Mouse (Mus musculus): ENCODE results near the gene Tceal9.
A peak's percentile ranks its signal among the peaks of the same experiment; 100 is the strongest.
"Not testable (repeated sequence)": the region's sequence is repeated elsewhere in the genome, so short reads cannot be mapped to it uniquely, and the experiment has no call there.

The Tceal9 gene

DNA sequence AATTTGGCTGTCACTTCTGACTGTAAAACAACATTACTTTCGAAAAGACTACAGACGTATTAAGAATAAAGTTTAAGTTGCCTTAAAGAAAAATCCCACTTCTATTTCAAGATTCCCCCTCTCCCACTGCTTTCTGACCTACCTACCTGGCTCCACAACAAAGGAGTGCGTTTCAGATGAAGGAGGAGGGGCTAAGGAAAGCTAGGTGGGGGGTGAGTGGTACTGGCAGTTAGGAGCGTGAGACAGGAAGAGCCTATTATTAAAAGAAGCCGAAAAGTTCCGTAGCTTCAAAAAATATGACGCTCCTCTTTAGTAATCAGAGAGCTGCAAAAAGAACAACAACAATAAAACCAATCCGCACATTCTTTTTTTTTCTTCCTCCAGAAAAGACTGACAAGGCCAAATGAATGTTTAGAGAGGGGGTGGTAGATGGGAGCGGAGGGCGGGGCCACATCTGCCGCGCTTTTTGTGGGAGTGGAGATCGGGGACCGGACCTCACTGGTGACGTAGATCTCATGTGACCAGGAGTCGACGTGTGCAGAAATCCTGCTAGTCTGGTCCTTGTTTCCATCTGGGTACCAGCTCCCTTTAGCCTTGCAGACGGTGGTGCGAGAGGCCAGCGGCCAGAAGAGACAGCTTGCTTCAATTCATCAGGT lies at the start of gene Tceal9:
Gene Tceal9, plus strand, starts transcription at position 506 of the 656 bp plus-strand sequence.
- peak; percentile 79 for DNase-seq (ENCODE audit: low spot score)

DNA sequence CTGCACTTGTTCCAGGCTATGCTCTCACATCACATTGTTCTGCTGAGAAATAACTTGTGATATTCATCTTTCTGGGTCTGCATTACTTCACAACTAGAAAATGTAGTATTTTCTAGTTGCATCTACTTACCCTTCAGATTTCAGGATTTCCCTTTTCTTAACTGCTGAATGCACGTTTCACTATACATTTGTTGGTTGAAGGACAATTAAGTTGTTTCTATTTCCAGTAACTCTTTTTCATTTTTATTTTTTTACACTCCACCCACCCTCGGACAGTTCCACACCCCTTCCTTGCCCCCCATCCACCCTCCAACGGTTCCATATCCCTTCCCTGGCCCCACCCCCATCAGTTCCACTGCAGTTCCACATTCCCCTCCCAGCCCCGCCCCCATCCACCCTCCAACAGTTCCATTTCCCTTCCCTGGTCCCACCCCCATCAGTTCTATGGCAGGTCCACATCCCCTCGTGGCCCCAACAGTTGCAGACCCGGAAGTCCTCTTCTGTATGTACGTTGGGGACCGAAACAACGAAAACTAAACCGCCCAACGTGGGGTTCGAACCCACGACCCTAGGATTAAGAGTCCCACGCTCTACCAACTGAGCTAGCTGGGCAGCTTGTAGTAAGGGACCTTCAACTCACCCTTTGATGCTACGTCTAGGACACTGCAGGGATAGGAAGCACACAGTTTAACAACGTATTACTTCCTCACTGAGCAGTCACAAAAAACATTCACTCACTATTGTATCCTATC lies 49.5 kb upstream of the Tceal9 start:
- DNase-seq (ENCODE audit: low spot score): peak; percentile 46

DNA sequence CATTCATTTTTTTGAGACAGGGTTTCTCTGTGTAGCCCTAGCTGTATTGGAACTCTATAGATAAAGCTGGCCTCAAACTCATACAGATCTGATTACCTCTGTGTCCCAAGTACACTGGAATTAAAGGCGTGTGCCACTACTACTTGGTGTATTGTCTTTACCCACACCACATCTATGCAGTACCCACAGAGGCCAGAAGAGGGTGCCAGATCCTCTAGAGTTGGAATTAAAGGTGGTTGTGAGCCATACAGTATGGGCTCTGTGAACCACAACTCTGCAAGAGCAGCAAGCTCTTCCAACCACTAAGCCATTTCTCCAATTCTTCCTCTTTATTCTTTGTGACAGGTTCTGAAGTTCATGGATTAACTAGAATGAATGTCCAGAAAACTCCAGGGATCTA lies 48.0 kb upstream of the Tceal9 start:
- DNase-seq (ENCODE audit: low spot score): no peak

DNA sequence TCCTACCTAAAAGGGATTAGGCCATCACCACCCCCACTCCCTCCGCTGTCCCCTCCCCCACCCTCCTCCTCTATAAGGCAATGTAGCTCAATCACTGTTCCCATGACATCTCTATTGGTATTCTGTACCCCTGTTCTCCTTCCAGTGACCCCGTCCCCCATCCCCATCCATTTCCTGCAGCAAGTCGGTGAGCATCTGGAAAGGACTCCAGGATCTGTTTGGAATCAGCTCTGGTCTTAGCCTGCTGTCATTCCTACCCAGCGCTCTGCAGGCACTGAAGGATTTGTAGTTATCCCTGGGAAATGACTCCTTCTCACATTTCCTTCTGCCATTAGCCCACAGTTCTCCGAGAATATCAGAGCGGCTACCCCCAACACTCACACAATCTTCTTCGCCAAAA lies 41.6 kb upstream of the Tceal9 start:
- no peak for DNase-seq (ENCODE audit: low spot score)

DNA sequence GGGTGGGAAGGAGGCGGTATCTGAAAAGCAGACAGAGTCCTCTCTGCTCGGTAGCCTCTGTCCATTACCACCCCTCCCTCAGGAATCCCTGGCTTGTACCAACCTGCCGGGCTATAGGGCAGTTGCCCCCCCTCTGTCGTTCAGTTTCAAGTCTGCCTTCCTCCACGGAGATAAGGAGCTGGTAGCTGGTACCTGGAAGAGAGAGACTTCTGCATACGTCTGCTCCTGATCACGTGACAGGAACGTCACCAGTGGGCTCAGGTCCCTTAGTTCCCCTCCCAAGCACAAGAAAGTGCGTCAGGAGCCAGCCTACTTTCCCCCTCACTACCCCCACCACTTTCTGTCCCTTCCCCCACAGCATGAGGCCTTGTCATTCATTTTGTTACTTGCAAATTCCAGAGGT lies 41.2 kb upstream of the Tceal9 start, which contains the start of gene Tceal5:
Gene Tceal5, minus strand, starts transcription at position 213 of the 403 bp plus-strand sequence.
- no peak for DNase-seq (ENCODE audit: low spot score)

DNA sequence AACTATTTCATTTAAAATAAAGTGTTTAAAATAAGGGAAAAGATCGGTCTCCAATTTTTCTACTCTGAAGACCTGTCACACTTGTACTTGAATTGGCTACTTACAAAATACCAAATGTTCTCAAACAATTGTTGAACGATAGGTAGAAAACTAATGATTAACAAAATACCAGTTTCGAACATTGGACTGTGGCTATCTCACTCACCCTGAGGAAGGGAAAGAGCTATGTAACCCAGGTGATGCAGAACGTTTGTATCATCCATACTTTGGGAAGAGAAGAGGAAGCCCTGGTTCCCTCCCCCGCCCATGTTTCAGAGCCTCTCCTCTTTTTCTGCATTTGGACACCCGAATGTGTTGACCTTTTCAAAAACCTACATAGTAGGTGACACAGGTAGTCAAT lies 40.5 kb upstream of the Tceal9 start:
- no peak for DNase-seq (ENCODE audit: low spot score)

DNA sequence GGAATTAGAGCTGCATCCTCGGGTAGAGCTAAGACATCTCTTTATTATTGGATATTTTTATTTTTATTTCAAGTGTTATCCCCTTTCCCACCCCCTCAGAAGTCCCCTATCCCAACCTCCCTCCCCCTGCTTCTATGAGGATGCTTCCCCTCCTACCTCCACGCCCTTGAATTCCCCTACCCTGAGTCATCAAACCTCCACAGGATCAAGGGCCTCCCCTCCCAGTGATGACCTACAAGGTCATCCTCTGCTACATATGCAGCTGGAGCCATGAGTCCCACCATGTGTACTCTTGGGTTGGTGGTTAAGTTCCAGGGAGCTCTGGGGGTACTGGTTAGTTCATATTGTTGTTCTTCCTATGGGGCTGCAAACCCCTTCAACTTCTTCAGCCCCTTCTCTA lies 31.5 kb upstream of the Tceal9 start:
- no peak for DNase-seq (ENCODE audit: low spot score)

DNA sequence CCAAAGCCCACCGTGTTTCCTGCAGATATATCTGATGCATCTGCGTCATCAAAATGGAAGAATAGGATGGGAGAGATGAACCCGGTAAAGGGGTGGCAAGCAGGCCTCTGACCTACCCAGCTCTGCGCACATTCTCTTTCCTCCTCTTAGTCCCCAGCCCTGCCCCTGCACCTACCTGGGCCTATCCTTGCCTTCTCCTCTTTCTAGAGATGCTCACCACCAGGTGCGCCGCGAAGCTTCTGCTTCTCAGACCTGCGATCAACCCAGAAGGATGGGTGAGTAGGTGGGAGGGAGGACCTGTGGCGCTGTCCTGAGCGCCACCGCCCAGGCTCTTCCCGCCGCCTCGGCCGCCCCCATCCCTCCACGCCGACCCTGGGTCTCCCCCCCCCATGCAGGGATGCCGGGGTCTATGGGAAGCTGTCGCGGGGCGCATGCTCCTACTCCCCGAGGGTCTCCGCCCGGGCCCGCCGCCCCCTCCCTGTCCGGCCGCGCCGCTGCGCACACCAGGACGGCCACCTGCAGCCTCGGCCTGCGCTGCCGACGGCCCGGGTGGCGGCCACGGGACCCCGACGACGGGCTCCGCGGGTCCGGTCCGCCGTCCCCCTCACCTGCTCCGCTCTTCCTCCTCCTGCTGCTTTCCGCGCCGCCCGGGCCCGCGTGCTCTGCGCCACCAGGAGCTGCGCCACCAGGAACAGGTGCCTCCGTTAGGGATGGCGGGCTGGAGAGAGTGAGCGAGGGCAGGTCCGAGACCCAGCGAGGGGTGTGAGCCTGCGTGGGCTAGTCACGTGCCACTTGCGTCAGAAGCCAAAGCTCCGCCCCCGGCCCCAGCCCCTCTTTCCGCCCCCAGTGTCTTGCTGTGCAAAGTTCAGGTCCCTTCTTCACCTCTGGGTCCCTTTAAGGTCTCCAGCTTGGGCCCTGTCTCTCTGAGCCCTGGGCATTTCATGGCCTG lies 29.9 kb upstream of the Tceal9 start, which contains the start of the genes Tceal7 and Bex1:
Gene Tceal7, plus strand, starts transcription at position 51 of the 949 bp plus-strand sequence.
Gene Bex1, minus strand, starts transcription at position 785 of the 949 bp plus-strand sequence.
- not testable (repeated sequence) for DNase-seq (ENCODE audit: low spot score)

DNA sequence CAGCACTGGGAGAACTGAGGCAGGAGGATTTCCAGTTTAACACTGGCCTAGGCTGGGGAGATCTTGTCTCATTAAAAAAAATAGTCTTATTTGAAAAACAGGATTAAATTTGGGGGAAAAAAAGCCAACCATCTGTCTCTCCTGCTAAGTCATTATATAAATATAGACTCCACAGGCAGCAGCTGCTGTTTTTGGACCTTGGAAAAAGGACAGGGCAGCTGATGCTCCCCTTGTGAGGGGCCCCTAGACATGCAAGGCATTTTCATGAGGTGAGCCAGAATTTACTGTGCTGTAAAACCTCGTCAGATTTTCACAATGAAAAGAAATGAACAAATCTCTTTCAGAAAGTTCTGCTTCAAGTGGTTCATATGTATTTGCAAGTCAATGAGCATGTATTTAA lies 28.6 kb upstream of the Tceal9 start:
- no peak for DNase-seq (ENCODE audit: low spot score)

DNA sequence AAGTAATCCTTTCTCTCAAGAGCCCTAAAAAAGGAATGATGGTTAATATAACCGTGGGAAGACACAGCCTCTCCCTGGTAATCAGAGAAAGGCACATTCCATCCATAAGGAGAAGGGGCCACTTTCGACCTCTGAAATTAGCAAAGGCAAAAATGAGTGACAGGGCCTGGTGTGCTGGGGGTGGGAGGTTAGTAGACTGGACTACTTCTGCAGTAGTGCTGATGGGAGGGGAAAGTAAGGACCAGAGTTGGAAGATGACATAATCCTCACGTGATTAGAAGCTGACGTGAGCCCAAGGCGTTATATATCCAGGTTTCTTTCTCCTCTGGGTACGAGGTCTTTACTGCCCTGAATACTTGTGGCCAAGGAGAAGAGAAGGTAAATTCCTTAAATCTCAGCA lies 21.2 kb upstream of the Tceal9 start:
- no peak for DNase-seq (ENCODE audit: low spot score)

DNA sequence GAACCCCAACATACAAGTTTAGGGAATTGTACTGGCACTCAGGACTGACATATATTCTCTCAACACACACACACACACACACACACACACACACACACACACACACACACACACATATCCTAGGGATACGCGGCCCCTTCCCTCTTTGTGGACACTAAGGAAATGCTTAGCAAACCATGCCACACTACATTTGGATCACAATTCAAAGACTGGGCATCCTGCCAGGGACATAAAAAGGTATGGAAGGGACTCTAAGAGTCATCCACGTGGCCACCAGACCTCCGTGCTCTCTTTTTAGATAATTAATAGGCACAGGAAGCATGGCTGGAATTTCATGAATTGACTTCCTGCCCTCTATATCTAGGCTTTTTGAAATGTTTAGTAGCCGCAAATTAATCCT lies 17.1 kb upstream of the Tceal9 start:
- DNase-seq (ENCODE audit: low spot score): no peak

DNA sequence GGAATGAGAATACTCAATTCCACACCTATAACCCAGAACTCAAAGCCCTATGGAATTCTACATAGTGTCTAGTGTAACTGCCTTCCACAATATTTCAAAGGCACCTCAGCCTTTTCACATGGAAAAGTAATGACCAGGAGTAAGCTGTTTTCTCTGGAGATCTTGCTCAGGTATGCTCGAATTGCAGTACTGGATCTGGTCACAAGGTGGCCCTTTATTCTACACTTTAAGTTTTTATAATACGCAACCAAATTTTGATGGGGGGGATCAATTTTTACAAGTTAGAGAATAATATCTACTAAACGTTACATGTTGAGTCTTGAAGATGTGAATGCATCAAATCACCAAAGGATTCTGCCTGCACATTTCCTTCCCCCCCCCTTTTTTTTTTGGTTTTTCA lies 6.8 kb upstream of the Tceal9 start:
- no peak for DNase-seq (ENCODE audit: low spot score)

DNA sequence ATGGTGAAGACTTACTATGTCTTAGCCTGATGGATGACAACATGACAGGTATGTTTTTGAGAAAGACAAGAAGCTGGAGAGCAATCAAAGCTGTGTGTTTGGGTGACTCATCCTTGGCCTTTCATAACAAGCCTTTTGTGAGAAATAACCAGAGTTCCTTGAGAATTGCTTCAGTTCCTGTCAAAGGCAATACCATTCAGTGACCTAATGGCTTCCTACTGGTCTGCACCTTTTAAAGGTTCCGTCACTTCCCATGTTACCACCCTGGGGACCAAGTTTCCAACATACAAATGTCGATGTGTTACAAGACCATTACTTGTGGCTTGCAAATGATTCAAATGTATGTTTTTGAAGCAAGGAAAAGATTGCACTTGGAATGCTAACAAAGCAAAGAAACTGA lies 1.7 kb upstream of the Tceal9 start:
- no peak for DNase-seq (ENCODE audit: low spot score)

DNA sequence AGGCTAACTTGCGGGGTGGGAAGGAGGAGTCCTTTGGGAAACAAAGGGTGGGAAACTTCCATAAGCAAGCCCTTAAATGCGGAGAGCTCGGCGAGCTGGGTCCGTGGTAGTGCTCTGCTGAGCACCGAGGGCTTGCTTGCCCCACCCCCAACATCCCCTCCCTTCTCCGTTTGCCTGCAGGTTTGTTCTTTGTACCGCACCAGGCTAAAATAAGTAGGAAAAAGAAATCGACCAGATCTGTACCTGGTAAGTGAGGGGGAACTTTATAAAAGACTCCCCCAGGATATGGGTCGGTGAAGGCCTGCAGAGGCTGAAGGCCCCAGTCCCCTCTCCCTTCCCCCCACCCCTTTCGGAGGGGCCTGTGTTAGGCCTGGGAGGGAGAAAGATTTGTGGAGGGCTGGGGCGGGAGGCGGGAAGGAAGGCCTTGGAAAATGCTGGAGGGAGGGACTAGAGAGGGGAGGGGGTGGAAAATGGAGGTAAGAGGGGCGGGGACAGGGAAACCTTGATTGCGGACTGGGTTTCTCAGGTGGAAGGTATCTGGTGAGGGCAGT lies 717 bp downstream of the Tceal9 start:
- peak; percentile 12 for DNase-seq (ENCODE audit: low spot score)

DNA sequence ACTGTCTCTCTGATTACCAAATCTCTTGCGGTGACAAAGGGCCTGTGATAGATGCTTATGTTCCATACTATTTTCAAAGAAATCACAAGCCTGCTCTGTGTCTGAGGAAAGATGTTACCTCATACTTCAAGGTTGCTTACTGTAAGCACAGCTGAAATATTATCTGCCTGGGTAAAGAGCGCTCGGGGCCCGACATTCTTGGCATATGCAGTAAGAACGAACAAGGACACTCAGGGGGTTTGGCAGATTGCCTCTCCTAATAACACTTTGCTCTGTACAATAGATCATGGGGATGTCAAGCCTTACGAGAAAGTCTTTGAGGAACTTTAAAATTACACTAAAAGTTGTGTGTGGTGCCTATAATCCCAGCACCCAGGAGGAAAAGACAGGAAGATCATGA lies 3.9 kb downstream of the Tceal9 start:
- peak; percentile 27 for DNase-seq (ENCODE audit: low spot score)

DNA sequence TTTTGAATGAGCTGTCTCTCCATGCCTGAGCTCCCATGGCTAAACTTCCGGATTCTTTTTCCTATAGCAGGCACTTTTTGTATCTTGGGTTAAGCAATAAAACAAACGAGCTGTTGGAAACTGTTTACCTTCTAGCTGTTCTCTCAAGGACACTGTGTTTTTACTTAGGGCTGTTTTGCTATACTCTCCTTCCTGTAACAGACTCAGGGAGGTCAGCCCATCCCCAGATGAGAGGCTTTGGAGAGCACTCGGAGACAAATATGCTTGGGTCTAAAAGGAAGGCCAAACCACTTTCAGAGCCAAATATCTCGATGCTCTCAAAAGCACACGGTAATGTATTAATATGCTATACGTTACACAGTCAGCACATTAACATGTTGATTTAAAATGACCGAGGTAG lies 4.8 kb downstream of the Tceal9 start:
- DNase-seq (ENCODE audit: low spot score): no peak

DNA sequence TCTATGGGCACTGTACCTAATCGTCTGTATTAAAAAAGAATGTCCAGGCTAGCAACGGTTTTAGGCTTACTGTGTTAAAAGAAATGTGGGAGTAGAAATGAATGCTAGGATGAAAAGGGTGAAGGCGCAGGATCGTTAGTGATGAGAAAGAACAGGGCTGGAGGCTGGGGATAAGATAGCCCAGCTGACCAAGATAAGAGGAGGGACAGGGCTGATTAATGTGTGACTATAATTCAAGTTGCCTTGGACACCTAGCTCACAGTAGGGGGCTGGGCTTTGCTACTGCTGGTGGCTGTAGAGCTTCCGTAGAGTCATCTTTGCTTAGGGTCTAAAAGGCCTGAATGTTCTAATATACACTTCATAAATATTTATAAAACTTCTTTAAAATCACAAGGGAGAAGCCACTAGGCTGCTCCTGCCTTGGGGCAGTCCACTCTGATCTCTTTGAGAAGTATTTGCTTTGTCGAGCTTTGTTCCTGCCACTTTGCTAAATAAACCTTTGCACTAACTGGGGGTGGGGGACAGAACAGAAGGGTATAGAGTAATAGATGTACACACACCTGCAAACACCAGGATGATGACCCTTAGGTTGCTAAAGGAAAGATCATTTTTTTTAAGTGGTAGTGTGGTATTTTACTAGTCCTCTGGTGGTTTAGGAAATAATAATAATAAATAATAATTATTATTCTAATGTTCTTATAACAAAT lies 7.3 kb downstream of the Tceal9 start:
- DNase-seq (ENCODE audit: low spot score): no peak

DNA sequence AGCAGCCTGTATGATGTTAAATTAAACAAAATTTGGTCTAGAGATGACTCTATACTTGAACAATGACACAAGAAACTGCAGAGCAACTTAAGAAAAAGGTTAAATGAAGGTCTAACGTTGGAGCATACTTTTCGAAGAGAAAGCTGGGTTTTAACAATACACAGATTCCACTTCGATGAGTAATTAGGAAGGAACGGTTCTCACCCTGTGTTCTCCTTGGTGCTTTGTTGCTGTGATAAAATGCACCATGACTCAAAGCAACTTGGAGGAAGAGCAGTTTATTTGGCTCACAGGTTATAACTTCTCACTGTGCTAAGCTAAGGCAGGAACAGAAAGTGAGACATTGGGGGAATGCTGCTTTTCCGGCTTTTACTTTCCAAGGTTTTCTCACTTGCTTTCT lies 22.8 kb downstream of the Tceal9 start:
- no peak for DNase-seq (ENCODE audit: low spot score)

DNA sequence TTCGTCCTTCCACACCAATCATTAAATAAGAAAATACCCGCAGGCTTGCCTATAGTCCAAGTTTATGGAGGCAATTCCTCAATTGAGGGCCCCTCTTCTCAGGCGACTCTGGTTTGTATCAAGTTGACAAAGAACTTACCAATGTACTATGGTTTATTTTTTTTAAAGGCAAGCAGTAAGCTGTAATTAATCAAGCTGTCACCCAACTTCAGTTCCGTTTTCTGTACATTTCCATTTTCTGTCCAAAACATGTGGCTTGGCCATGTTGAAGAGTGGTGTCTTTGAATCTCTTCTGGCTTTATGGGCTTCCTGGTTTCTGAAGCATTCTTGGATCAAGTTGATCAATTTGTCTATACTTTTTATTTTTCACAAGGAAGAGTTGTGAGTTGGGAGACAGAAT lies 23.3 kb downstream of the Tceal9 start:
- DNase-seq (ENCODE audit: low spot score): no peak

DNA sequence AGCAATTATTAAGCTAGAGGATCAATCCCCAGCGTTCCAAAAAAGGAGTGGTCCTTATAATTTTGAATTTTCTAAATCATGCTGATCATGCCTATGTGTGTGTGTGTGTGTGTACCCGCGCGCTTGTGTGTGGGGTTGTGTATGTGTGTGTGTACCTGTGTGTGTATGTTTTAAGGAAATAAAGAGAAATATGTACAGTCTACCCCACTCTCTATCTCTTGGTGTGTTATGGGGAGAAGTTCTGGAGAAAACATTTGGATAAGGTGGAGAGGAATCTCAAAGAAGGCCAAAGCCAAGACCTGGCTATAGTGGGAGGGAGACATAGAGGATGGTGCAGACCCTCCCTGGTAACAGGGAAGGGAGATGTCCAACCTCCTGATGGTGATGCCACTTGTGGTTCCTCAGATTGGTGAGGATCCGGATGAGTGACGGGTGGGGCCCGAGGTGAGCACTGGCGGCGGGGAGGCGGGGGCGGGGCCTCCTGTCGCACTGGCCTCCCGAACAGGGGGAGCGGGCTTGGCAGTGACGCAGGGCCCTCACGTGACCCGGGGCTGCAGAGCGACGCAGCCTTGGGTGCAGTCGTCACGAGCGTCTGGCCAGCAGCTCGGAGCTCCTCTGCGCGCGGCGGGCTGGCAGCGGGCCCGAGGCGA lies 25.0 kb downstream of the Tceal9 start, which contains the start of gene Bex3:
Gene Bex3, plus strand, starts transcription at position 511 of the 650 bp plus-strand sequence.
- peak; percentile 32 for DNase-seq (ENCODE audit: low spot score)
